Mouse (Mus musculus): ENCODE measurements around the gene Cgrrf1. TPM values are rescaled to one million over a fixed set of nuclear protein-coding genes. Genes with fewer than 3 reads are reported as not detected.

The Cgrrf1 gene
- total RNA-seq, 4 experiments from 2014 or later: 50.0 to 57.8 (median 53.9) TPM

DNA sequence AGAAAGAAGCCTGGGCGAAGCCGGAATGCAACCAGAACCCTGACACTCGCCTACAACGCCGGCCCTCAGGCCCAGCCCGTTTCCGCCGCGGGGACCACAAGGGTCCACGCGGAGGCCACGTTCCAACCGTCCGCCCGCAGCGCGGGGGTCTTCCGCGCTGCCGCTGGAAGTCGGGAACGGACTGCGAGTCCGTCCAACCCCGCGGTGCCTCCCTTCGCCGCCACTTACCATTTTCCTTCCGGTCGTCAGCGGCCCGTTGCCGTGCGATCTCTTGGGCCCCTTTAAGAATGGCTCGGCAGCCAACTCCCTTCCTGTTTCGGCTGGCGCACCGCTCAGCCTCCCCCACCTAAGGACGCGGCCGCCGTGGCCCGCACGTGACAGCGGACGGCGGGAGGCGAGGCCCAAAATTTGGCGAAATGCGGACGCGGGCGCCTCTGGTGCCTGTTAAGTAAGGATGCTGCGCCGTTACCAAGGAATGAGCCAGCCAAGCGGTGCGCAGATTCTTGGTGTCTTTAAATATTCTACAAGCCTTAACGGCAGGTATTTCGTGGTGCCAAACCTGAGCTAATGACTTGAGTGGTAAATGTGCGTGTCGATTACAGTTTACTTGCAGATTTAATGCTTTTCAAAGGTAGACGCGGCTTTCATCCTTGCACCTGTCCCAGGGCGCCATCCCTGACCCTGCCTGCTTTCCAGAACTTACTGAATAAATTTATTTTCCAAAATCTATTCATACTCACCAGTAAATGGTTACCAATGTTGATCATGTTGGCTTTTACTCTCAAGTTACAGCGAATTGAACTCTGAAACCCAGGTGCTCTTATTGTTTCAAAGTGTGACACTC, 9.8 kb upstream of the Cgrrf1 start, which contains the start of gene Gmfb:
Gene Gmfb, minus strand, starts transcription at position 370 of the 844 bp plus-strand sequence.
- peak; percentile 91 to 95 for DNase-seq (ENCODE audit: low spot score in 2 of 2)

DNA sequence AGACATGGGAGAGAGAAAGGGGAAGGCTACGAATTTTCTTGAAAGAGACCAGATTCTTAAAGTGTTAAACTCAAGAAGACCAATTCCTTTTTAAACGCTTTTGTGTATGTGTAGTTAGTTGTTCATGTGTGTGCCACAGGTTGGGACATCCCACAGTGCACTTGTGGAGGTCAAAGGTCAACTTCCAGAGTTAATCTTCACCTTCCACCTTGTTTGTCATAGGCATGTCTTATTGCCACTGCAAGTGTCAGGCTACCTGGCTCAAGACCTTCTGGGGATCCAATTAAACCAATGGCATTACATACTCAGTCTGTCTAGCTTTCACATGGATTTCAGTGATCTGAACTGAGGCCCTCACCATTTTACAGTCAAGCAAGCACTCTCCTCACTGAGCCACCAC, 7.9 kb upstream of the Cgrrf1 start:
- DNase-seq (ENCODE audit: low spot score in 2 of 2): no peak

- DNase-seq (ENCODE audit: low spot score in 2 of 2): no peak
These were observed 4.5 kb upstream of the Cgrrf1 start for GRCm38 (mm10) chr14:46827430-46827829.

DNA sequence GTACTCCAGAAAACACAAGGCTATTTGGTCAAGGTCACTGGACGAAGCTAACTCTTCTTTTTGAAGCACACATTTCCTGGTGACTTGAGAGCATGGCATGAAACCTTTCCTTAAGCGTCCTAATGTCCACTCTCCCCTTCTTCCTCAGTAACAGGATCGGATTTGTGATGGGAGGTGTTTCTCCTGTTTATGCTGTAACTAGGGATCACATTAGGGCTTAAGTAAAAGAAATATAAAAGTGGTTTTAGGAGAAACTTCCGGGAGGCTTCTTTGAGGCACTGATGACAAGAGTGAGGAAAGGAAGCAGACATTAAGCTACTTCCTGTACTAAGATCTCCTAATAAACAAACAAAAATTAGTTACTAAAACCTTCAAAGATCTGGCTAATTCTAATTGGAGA, 630 bp upstream of the Cgrrf1 start:
- DNase-seq (ENCODE audit: low spot score in 2 of 2): no peak

DNA sequence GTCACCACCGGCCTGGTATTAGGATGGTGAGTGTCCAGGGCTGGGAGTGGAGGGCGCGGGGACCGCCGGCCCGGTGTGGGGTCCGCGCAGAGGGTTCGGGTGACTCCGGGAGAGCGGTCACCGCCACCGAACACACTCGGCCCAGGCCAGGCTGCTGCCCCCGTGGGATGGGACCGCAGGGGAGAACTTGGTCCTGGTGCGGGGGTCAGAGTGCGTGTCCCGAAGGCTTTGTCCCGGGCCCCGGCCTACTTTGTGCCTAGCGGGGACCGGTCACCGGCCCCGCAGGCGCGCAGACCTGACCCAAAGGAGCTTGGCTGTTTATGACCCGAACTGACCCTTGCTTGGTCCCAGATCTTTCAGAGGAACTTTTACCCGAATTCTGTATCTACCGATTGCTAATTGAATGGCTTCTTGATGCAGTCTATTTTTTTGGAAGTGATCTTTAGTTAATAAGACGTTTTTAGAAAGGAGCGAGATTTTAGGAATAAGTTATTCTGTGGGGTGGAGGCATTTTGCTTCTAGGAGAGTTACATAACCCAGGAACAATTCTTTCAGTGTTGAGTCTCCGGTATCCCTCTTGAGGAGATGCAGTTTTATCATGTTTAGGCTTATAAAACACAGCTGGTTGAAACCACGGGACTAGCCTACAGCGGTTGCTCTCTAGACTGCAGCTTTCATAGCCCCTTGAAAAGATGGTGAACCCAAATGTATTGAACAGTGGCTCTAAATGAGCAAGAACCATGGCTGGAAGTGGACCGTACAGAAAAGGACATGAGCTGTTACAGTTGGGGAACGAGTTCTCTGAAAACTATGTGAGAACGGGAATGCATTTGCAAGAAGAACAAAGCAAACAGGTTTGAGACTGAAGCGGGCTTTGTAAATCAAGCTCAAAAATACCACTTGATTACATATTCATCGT, 688 bp downstream of the Cgrrf1 start:
- DNase-seq (ENCODE audit: low spot score in 2 of 2): no peak

DNA sequence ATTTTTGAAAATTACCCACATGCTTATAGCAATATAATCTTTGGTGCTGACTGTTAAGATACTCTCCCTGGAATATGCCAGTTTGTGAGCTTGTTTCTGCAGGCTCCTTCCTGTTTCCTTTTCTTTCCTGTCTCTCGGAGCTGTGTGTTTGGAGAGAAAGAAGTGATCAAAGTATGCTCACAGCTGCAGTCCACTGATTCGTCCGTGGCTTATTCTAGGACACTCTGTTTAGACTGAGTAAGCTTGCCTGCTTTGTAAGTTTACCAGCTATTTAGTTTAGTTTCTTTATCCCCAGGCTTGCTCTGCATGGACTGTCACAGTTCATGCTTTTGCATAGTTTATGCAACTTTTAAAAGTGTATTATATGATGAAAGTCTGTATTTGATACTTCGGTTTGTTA, 7.4 kb downstream of the Cgrrf1 start:
- DNase-seq (ENCODE audit: low spot score in 2 of 2): no peak

- DNase-seq (ENCODE audit: low spot score in 2 of 2): no peak
These were observed 13.8 kb downstream of the Cgrrf1 start for GRCm38 (mm10) chr14:46845706-46846105.

- DNase-seq (ENCODE audit: low spot score in 2 of 2): no peak
These were observed 16.2 kb downstream of the Cgrrf1 start for GRCm38 (mm10) chr14:46848063-46848590.

- no peak for DNase-seq (ENCODE audit: low spot score in 2 of 2)
These were observed 16.8 kb downstream of the Cgrrf1 start for GRCm38 (mm10) chr14:46848736-46849135.

DNA sequence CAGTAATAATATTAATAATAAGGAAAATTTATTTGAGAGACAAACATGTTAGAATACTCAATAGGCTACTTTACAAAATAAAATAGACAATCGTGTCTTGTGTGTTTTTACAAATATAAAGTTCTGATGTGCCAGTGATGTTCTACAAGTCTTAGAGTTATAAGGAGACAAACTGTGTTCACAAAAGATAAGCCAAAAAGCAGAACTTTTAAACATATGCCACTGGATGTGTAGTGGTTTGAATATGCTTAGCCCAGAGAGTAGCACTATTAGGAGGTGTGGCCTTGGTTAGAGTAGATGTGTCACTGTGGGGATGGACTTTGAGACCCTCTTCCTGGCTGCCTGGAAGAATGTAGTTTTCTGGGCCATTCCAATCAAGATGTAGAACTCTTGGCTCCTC, 17.8 kb downstream of the Cgrrf1 start:
- no peak for DNase-seq (ENCODE audit: low spot score in 2 of 2)

- no peak for DNase-seq (ENCODE audit: low spot score in 2 of 2)
These were observed 21.8 kb downstream of the Cgrrf1 start for GRCm38 (mm10) chr14:46853677-46854076.

DNA sequence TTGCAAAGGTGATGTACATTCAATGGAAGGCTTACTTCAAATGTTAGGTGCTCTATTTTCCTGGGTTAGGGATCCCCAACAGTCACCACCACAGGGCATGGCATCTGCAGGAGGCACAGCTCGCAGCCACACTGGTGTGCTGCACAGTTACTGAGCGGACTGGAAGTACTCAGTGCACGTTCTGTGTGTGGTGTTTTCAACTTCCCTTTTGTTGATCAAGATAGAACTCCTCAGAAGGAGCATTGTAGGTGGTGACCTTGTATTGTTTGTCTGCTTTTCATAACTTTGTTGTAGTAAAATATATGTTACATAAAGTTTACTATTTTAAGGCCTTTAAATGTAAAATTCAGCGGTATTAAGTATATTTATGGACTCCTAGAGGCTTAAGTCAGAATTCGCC, 31.0 kb downstream of the Cgrrf1 start:
- DNase-seq (ENCODE audit: low spot score in 2 of 2): no peak

DNA sequence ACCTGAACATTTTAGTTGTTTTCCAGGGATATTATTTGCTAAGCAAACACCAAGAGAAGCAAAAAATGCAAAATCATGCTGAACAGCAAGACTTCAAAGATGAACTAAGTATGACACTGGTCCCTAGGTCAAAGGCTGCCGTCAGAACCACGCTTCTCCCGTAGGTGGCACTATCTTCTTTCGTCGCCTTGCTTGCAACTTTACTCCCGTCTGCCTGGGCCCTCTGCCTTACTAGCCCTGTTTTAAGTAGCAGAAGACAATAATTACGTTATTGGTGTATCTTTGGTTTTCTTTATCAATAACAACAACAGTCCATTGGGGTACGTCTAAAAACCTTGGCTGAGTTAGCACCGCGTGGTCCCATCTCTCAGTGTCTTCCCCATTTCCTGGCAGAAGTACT, 49.0 kb downstream of the Cgrrf1 start:
- DNase-seq (ENCODE audit: low spot score in 2 of 2): peak; percentile 56 to 58

DNA sequence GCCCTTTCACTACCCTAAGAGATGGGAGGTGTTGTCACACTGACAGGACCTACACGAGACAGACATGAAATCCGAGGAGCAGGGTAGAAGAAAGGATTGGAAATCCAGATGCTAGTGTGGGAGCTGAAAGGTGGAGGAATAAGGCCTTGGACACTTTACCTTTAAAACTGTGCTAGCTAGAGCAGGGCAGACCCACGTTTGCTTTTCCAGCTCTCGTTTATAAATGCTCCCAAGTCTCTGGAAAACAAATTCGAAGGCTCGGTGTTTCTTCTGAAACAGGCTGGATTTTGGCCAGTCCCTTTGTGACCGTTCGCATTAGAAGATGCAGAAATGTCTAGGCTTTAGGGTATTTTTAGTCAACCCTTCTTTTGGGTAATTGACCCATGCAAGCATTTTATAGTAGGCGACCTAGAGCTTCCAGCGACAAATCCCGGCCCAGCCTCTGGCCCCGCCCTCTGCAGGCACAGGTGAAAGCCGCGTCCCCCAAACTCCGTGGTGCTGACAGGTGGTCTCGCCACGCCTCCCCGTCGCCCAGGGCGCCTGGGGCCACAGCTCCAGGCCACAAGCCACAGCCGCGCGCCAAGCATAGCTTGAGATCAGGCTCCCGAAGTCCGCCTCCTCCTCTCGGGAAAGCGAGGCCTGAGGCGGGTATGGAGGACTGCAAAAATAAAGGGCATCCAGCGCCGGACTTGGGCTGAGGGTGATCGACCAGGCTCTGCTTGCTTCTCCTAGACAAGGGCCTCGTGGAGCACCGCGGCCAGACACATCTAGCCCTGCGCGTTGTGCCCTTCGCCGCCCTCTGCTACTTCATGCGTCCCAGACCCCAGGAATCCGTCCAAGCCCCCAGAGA, 49.9 kb downstream of the Cgrrf1 start:
- DNase-seq (ENCODE audit: low spot score in 2 of 2): peak; percentile 49 to 62

DNA sequence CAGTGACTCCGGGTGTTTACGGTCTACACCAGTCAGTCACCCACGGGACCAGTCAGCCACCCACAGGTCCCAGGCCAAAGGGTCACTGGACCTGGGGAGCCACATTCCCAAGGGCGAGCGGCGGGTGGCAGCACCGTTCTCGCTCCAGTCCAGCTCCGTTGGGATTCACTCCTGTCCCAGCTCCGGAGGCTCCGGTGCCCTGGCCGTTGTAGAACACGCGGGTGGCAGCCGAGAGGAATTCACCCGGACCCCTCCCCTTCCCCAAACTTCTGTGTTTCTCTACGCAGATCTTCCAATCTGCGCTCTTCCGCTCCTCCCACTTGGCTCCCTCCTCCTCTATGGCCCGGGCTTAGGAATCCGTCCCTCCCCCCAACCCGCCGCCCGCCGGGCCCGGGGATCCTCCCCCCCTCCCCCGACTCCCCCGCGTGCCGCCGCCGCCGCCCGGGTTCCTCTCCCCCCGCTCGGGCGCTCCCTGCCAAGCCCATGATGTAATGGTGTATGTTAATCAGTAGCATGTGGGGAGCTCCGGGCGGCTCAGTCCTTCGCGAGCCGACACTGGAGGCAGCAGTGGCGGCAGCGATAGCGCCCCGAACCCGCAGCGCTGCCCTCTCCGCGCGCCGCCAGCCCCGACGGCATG, 50.6 kb downstream of the Cgrrf1 start, which contains the start of gene Samd4:
Gene Samd4, plus strand, starts transcription at position 424 of the 637 bp plus-strand sequence.
- peak; percentile 83 to 87 for DNase-seq (ENCODE audit: low spot score in 2 of 2)

GRCm38 (mm10) chr14:46883068-46883870, 51.3 kb downstream of the Cgrrf1 start:
- peak; percentile 42 to 68 for DNase-seq (ENCODE audit: low spot score in 2 of 2)

DNA sequence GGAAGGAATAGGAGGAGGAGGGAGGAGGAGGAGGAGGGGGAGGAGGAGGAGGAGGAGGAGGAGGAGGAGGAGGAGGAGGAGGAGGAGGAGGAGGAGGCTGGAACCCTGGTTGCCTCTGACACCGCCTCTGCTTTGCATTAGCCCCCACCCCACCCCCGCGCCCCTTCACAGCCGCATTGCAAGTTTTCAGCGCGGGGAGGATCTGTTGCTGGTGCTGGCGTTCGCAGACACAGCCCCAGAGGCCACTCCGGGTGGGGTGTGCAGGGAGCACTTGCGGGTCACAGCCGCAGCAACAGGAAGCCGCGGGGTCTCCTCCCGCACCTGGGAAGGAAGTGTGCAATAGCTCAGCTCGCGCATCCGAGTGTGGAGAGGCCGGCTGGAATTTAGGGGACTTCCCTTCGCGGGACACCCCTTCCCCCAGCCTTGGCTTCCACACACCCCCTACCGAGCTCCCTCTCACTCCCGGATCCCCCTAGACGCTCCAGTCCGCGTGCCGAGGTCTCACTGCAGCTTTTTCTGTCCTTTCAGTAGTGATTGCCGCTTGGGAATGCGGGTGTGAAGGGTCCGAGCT, 52.0 kb downstream of the Cgrrf1 start:
- peak in 1 of 2 experiments; percentile 35 for DNase-seq (ENCODE audit: low spot score in 2 of 2)

- peak; percentile 29 to 47 for DNase-seq (ENCODE audit: low spot score in 2 of 2)
These were observed 52.9 kb downstream of the Cgrrf1 start for GRCm38 (mm10) chr14:46884701-46885428.

DNA sequence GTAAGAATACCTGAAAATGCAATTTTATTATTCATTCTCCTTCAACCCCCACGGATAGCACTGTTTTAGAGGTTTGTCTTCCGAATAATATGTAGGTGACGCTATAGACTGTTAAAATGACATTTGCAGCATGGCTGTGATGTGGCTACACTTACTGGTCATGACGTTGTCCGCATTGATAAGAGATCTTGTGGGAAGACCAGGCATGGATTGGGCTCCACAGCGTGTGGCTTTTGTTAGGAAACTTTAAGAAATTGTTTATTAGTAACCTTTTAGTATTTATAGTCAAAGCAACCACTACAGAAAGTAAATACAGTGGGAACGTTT, 53.5 kb downstream of the Cgrrf1 start:
- no peak for DNase-seq (ENCODE audit: low spot score in 2 of 2)

All from gastrocnemius, adult 8-10 months (tissue).